ENCODE assay signal across 15 mouse cellular contexts in the genomic region with DNA sequence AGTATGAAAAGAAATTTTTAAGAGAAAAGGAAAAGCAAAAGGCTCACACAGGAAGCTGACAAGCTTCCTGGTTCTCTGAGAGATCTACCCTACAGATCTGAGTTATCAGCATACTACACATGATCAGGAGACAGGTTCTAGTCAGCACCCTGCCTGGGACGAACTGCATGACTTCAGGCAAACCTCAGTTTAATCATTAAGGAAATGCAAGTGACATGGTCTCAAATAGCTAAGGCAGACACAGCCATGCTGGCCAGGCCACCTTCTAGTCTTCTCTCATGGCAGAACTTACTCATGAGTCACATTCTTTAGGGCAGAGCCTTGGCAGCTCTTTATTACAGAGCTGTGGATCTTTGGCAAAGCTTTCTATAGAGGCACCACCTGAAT.
DNase-seq lines count a peak whose midpoint lies in the region; ATAC-seq lines count a peak whose summit lies in the region.
"Had no signal": no experiment of that assay in that cellular context is flagged by ENCODE, and none has a peak within 500 bp of the region (broad histone marks: within the 10 kb centered on the region; RNA-seq: fewer than 3 reads in every experiment).

No protein-coding gene starts in this region.

- no peak overlapping the region for H3K4me2 ChIP-seq in neural tube, embryonic 13.5 days
- H3K4me2 ChIP-seq: lung, embryonic 14.5 days had no signal

- intact Hi-C loops in gastrocnemius, postnatal 14 days (cut with DNase I; ENCODE audit: low total_unique reads): no loop called here

- H3K4me3 ChIP-seq in neural tube, embryonic 13.5 days: no peak overlapping the region

- no peak for ATAC-seq in neural tube, embryonic 13.5 days (ENCODE audit: low read depth)
- ATAC-seq: forebrain, postnatal 0 days; hindbrain, postnatal 0 days had no signal

- DNase-seq in neural tube, embryonic 10.5 days (ENCODE audit: extremely low spot score, low spot score): no peak
- peak; percentile 19 for DNase-seq in kidney, adult 18-20 months
- DNase-seq in kidney, postnatal 4 days: peak; percentile 11 to 26
- DNase-seq in yolk sac, embryonic 10.5 days (ENCODE audit: low spot score): peak; percentile 29
- DNase-seq in layer of hippocampus, adult 11-12 months (ENCODE audit: low spot score): no peak
- DNase-seq in cerebellum, postnatal 14 days: no peak
- DNase-seq in gastrocnemius, postnatal 14 days: no peak
- DNase-seq: cerebellum, adult 11-12 months; embryo, embryonic 11 days; forebrain, postnatal 0 days; liver had no signal

- no peaks in the 10 kb centered on the region for H3K27me3 ChIP-seq in neural tube, embryonic 13.5 days
- H3K27me3 ChIP-seq: CH12.LX had no signal

- 0 out of 2 replicates have a peak overlapping the region, but pooled peaks have one; percentile 38 for H3K27ac ChIP-seq in neural tube, embryonic 13.5 days (replicated peaks)
- H3K27ac ChIP-seq: hindbrain, postnatal 0 days had no signal

- no peaks in the 10 kb centered on the region for H3K9me3 ChIP-seq in neural tube, embryonic 13.5 days

- H3K36me3 ChIP-seq in neural tube, embryonic 13.5 days: no peaks in the 10 kb centered on the region

- H3K4me1 ChIP-seq in neural tube, embryonic 13.5 days (replicated peaks): peaks cover 33% of the 10 kb centered on the region

- no peak overlapping the region for H3K9ac ChIP-seq in neural tube, embryonic 13.5 days
- H3K9ac ChIP-seq: forebrain, postnatal 0 days; lung, embryonic 14.5 days had no signal

- 43% methylated on average over 1 of the region's 1 CpGs for WGBS in neural tube, embryonic 13.5 days

Comparison
In these comparisons a context has a peak if more than half of its experiments do, and no peak if none do; other contexts are left out.
1. DNase-seq: peak in kidney, adult 18-20 months (single experiment), kidney, postnatal 4 days (2 of 2) and yolk sac, embryonic 10.5 days (single experiment); none in neural tube, embryonic 10.5 days (single experiment), layer of hippocampus, adult 11-12 months (single experiment), cerebellum, postnatal 14 days (0 of 2) and gastrocnemius, postnatal 14 days (single experiment).